Mouse (Mus musculus) forebrain, embryonic 11.5 days (tissue): ENCODE results near the gene Cpne6. TPM values are rescaled to one million over a fixed set of nuclear protein-coding genes. Genes with fewer than 3 reads are reported as not detected.

Experiments used
- ATAC-seq: fragments of 200-750 bp; cut with Nextera tagmentation; replicated peaks from 2 replicates; pipeline ENCODE4 v1.8.0; 2017; ENCODE audit warnings: moderate TSS enrichment; ENCODE audit not compliant: low FRiP score
- DNase-seq: peaks from one replicate; pipeline ENCODE4 v3.0.0-alpha.2; 2017; ENCODE audit warnings: low spot score
- H3K27ac ChIP-seq: fragments of 300-500 bp; sonication (generic); 2 replicates; pipeline ENCODE4 v1.5.1; 2014; ENCODE audit warnings: low read depth, low read length
- H3K27me3 ChIP-seq: fragments of 300-500 bp; sonication (generic); 2 replicates; pipeline ENCODE4 v1.6.1; 2014; ENCODE audit warnings: mild to moderate bottlenecking, low read length, mixed read lengths; ENCODE audit not compliant: control insufficient read depth, insufficient read depth
- H3K36me3 ChIP-seq: fragments of 300-500 bp; sonication (generic); 2 replicates; pipeline ENCODE4 v1.6.1; 2014; ENCODE audit warnings: mild to moderate bottlenecking, low read length, moderate library complexity, mixed read lengths; ENCODE audit not compliant: control insufficient read depth, insufficient read depth
- H3K4me1 ChIP-seq: fragments of 300-500 bp; sonication (generic); replicated peaks from 2 replicates; pipeline ENCODE4 v1.6.1; 2014; ENCODE audit warnings: low read length, mixed read lengths; ENCODE audit not compliant: control insufficient read depth, insufficient read depth
- H3K4me2 ChIP-seq: fragments of 300-500 bp; sonication (generic); 2 replicates; pipeline ENCODE4 v1.6.1; 2014; ENCODE audit warnings: low read depth, mild to moderate bottlenecking, low read length, moderate library complexity, mixed read lengths; ENCODE audit not compliant: severe bottlenecking
- H3K4me3 ChIP-seq: fragments of 300-500 bp; sonication (generic); 2 replicates; pipeline ENCODE4 v1.5.1; 2014; ENCODE audit warnings: low read depth, low read length
- H3K9ac ChIP-seq: fragments of 300-500 bp; sonication (generic); 2 replicates; pipeline ENCODE4 v1.6.1; 2014; ENCODE audit warnings: low read length
- H3K9me3 ChIP-seq: fragments of 300-500 bp; sonication (generic); 2 replicates; pipeline ENCODE4 v1.6.1; 2016; ENCODE audit warnings: low read length, mixed read lengths; ENCODE audit not compliant: control insufficient read depth
- WGBS: fragments of 180-500 bp; shearing (Covaris S2); extraction: QIAGEN DNeasy Blood & Tissue Kit; methylation state at CpG from one replicate; pipeline ENCODE4 v1.1.7; 2014; 5-methylcytosine and 5-hydroxymethylcytosine counted together
- polyA plus RNA-seq: library from polyadenylated mRNA; unstranded; fragments of >200 nt; fragmentation: Nextera tagmentation; extraction: Ambion mirVana; gene quantifications from 2 replicates; pipeline ENCODE4 v1.2.1, GENCODE M21; 2014

Cpne6 gene
- polyA plus RNA-seq, 1 experiment from 2014 or later, result 0.21 TPM

- Histone ChIP-seq H3K36me3 (no peaks in the 10 kb centered on the region; the same call in 1 of the 2 replicates), H3K4me1 (no peaks in the 10 kb centered on the region), H3K9ac (peak within 1 kb of the TSS; percentile 76), H3K27ac (peak within 1 kb of the TSS; percentile 94), H3K4me3 (peak within 1 kb of the TSS; percentile 62), H3K4me2 (peak within 1 kb of the TSS; percentile 43), H3K27me3 (no peaks in the 10 kb centered on the region), H3K9me3 (no peaks in the 10 kb centered on the region)
- peak; percentile 98 for ATAC-seq
- under 1% methylated on average over 51 of the region's 51 CpGs for WGBS
- DNase-seq, result peak; percentile 98
These were observed 50.2 kb downstream of the Cpne6 start, which contains the start of gene A730061H03Rik for GRCm38 (mm10) chr14:55560202-55561073. TSS of gene A730061H03Rik (minus strand) at chr14:55560406.

GRCm38 (mm10) chr14:55561860-55562259 is 51.6 kb downstream of the Cpne6 start:
- Histone ChIP-seq H3K4me3 (no peak overlapping the region), H3K27me3 (no peaks in the 10 kb centered on the region), H3K9me3 (no peaks in the 10 kb centered on the region), H3K9ac (no peak overlapping the region), H3K36me3 (peaks cover 2% of the 10 kb centered on the region; the same call in 1 of the 2 replicates), H3K4me1 (no peaks in the 10 kb centered on the region), H3K27ac (no peak overlapping the region), H3K4me2 (no peak overlapping the region)
- 87% methylated on average over 10 of the region's 10 CpGs for WGBS
- ATAC-seq (no peak), DNase-seq (no peak)

GRCm38 (mm10) chr14:55563249-55563648 is 53.0 kb downstream of the Cpne6 start:
- Histone ChIP-seq H3K27ac (no peak overlapping the region), H3K27me3 (no peaks in the 10 kb centered on the region), H3K4me2 (no peak overlapping the region), H3K9me3 (no peaks in the 10 kb centered on the region), H3K4me1 (no peaks in the 10 kb centered on the region), H3K4me3 (no peak overlapping the region), H3K36me3 (peaks cover 2% of the 10 kb centered on the region; the same call in 1 of the 2 replicates), H3K9ac (no peak overlapping the region)
- no peak for ATAC-seq
- 90% methylated on average over 11 of the region's 11 CpGs for WGBS
- DNase-seq, result no peak

- H3K4me1 ChIP-seq, result no peaks in the 10 kb centered on the region
- no peaks in the 10 kb centered on the region for H3K27me3 ChIP-seq
- no peak overlapping the region for H3K4me3 ChIP-seq
- DNase-seq (no peak), ATAC-seq (no peak)
- H3K9me3 ChIP-seq, result no peaks in the 10 kb centered on the region
- no peak overlapping the region for H3K9ac ChIP-seq
- no peak overlapping the region for H3K27ac ChIP-seq
- 90% methylated on average over 3 of the region's 3 CpGs for WGBS
- H3K4me2 ChIP-seq, result no peak overlapping the region
- peaks cover 2% of the 10 kb centered on the region; the same call in 1 of the 2 replicates for H3K36me3 ChIP-seq
These were observed 55.5 kb downstream of the Cpne6 start for GRCm38 (mm10) chr14:55565748-55566147.

Other genes starting within 250 kb of the Cpne6 start
- 30.2 and 36.5 TPM in 2 replicates for gene Dhrs4, start 31.7 kb upstream of the Cpne6 start, polyA plus RNA-seq
- gene Carmil3, start 19.8 kb upstream of the Cpne6 start, polyA plus RNA-seq, result 13.3 and 14.6 TPM in 2 replicates
- not detected in 2 replicates for gene Nrl, start 14.5 kb downstream of the Cpne6 start, polyA plus RNA-seq
- 16.2 and 17.8 TPM in 2 replicates for gene Pck2, start 29.8 kb downstream of the Cpne6 start, polyA plus RNA-seq
- gene Dcaf11, start 49.6 kb downstream of the Cpne6 start, polyA plus RNA-seq, result 74.2 and 74.6 TPM in 2 replicates
- gene A730061H03Rik, start 50.0 kb downstream of the Cpne6 start, polyA plus RNA-seq, result 0.71 TPM in 1 of 2 replicates, not detected in the other
- not detected in 2 replicates for gene Fitm1, start 65.2 kb downstream of the Cpne6 start, polyA plus RNA-seq
- gene Psme1, start 67.7 kb downstream of the Cpne6 start, polyA plus RNA-seq, result 100 and 105 TPM in 2 replicates
- 3.4 and 4.7 TPM in 2 replicates for gene Emc9, start 74.9 kb downstream of the Cpne6 start, polyA plus RNA-seq
- gene Psme2, start 80.7 kb downstream of the Cpne6 start, polyA plus RNA-seq, result 178 and 187 TPM in 2 replicates
- 13.7 and 18.1 TPM in 2 replicates for gene Rnf31, start 81.3 kb downstream of the Cpne6 start, polyA plus RNA-seq
- 6.5 and 8.6 TPM in 2 replicates for gene Irf9, start 93.1 kb downstream of the Cpne6 start, polyA plus RNA-seq
- gene Rec8, start 107.6 kb downstream of the Cpne6 start, polyA plus RNA-seq, result 4.8 and 5.5 TPM in 2 replicates
- gene Ipo4, start 125.5 kb downstream of the Cpne6 start, polyA plus RNA-seq, result 77.2 and 104 TPM in 2 replicates
- 3.4 and 4.0 TPM in 2 replicates for gene Gm49378, start 127.5 kb downstream of the Cpne6 start, polyA plus RNA-seq
- gene Tm9sf1, start 133.4 kb downstream of the Cpne6 start, polyA plus RNA-seq, result 77.1 and 78.4 TPM in 2 replicates
- gene Tssk4, start 139.7 kb downstream of the Cpne6 start, polyA plus RNA-seq, result 0.76 and 0.99 TPM in 2 replicates
- 61.9 and 62.3 TPM in 2 replicates for gene Mdp1, start 150.1 kb downstream of the Cpne6 start, polyA plus RNA-seq
- gene Gmpr2, start 161.5 kb downstream of the Cpne6 start, polyA plus RNA-seq, result 59.7 and 62.5 TPM in 2 replicates
- 583 and 616 TPM in 2 replicates for gene Nedd8, start 161.7 kb downstream of the Cpne6 start, polyA plus RNA-seq
- 73.8 and 74.8 TPM in 2 replicates for gene Tinf2, start 171.4 kb downstream of the Cpne6 start, polyA plus RNA-seq
- 0.21 and 1.4 TPM in 2 replicates for gene Tgm1, start 203.5 kb downstream of the Cpne6 start, polyA plus RNA-seq
- 23.4 and 27.1 TPM in 2 replicates for gene Rabggta, start 211.8 kb downstream of the Cpne6 start, polyA plus RNA-seq
- 63.6 and 76.7 TPM in 2 replicates for gene Dhrs1, start 235.2 kb downstream of the Cpne6 start, polyA plus RNA-seq
- gene Nop9, start 235.2 kb downstream of the Cpne6 start, polyA plus RNA-seq, result 54.2 and 57.4 TPM in 2 replicates
- not detected in 2 replicates for gene Cideb, start 248.0 kb downstream of the Cpne6 start, polyA plus RNA-seq